Mouse (Mus musculus) forebrain, postnatal 0 days (tissue): Measurements from ENCODE around the gene Foxn3. TPM values are rescaled to one million over a fixed set of nuclear protein-coding genes. Genes with fewer than 3 reads are reported as not detected.

Source experiments
- ATAC-seq: fragments of 200-750 bp; cut with Nextera tagmentation; 2 replicates; pipeline ENCODE4 v1.8.0; 2017; ENCODE audit warnings: mild to moderate bottlenecking, moderate library complexity
- DNase-seq: peaks from one replicate; pipeline ENCODE4 v3.0.0-alpha.2; 2015
- H3K27ac ChIP-seq: fragments of 300-500 bp; sonication (generic); 2 replicates; pipeline ENCODE4 v1.5.1; 2014; ENCODE audit warnings: low read depth, mild to moderate bottlenecking, antibody characterized with exemption, low read length, moderate library complexity, mixed read lengths
- H3K27me3 ChIP-seq: fragments of 300-500 bp; sonication (generic); 2 replicates; pipeline ENCODE4 v1.6.1; 2014; ENCODE audit warnings: mild to moderate bottlenecking, low read length, mixed read lengths; ENCODE audit not compliant: insufficient read depth
- H3K36me3 ChIP-seq: fragments of 300-500 bp; sonication (generic); 2 replicates; pipeline ENCODE4 v1.6.1; 2014; ENCODE audit warnings: mild to moderate bottlenecking, moderate library complexity; ENCODE audit not compliant: insufficient read depth
- H3K4me1 ChIP-seq: fragments of 300-500 bp; sonication (generic); 2 replicates; pipeline ENCODE4 v1.6.1; 2014; ENCODE audit warnings: antibody characterized with exemption; ENCODE audit not compliant: insufficient read depth
- H3K4me2 ChIP-seq: fragments of 300-500 bp; sonication (generic); 2 replicates; pipeline ENCODE4 v1.6.1; 2014; ENCODE audit warnings: low read depth, mild to moderate bottlenecking, moderate library complexity
- H3K4me3 ChIP-seq: fragments of 300-500 bp; sonication (generic); 2 replicates; pipeline ENCODE4 v1.5.1; 2014; ENCODE audit warnings: low read depth, low read length, mixed read lengths
- H3K9ac ChIP-seq: fragments of 300-500 bp; sonication (generic); 2 replicates; pipeline ENCODE4 v1.6.1; 2014; ENCODE audit warnings: mild to moderate bottlenecking
- H3K9me3 ChIP-seq: fragments of 300-500 bp; sonication (generic); 2 replicates; pipeline ENCODE4 v1.6.1; 2016; ENCODE audit warnings: low read length
- CTCF ChIP-seq: sonication (generic); IDR thresholded peaks from 2 replicates; pipeline ENCODE4 v1.5.1; 2016; ENCODE audit warnings: antibody characterized with exemption, control low read depth, low read depth
- WGBS: fragments of 180-500 bp; shearing (Covaris S2); extraction: QIAGEN DNeasy Blood & Tissue Kit; methylation state at CpG from one replicate; pipeline ENCODE4 v1.1.7; 2014; 5-methylcytosine and 5-hydroxymethylcytosine counted together
- polyA plus RNA-seq: library from polyadenylated mRNA; unstranded; fragments of >200 nt; fragmentation: Nextera tagmentation; extraction: Ambion mirVana; gene quantifications from 2 replicates; pipeline ENCODE4 v1.2.1, GENCODE M21; 2015
- total RNA-seq: library from RNA; depleted of rRNA; stranded (reverse); fragments of >200 nt; gene quantifications from 2 replicates; pipeline ENCODE4 v1.2.3, GENCODE M21; 2014; rRNA removed

Gene Foxn3
- total RNA-seq (32.8 and 34.2 TPM in 2 replicates), polyA plus RNA-seq (44.1 and 61.3 TPM in 2 replicates)

DNA sequence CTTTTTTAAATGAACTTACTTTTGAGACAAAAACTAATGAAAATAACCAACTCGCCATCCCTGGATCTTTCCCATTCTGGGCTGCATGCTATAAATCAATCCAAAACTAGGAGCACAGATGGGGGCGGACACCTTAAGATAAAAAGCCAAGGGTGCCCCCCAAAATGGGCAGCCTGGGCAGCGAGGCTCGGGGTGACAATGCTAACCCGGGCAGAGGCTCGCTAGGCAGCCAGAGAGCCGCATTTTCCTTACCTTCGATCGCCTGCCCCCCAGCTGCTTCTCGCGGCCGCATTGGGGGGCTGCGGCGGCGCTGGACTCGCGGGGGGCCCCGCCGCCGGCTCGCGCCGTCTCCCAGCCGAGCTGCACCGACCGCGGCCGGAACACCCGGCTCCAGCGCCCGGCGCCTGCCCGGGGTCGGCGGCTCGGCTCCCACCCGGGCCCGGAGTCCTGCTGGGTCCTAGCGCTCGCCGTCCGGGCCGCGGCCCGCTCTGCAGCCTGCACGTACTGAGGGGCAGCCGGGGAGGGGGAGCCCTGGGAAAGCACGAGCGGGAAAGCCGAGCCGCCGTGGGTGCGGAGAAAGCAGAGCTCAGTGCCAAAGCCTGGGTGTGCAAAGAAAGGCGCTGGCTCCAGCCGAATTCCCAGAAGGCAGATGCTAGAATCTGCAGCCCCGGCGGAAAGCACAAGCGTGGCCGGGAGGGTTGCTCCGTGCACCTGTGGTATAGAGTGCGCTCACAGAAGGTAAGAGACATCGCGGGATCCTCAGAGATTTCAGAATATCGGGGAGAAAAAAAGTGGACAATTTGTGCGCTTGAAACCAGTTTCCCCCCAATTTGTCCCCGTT lies at the start of gene Foxn3:
Gene Foxn3, minus strand, starts transcription at position 364 of the 841 bp plus-strand sequence.
- Histone ChIP-seq H3K36me3 (no peaks in the 10 kb centered on the region), H3K4me3 (peak within 1 kb of the TSS; percentile 89), H3K4me1 (0 out of 2 replicates have a peak, but pooled peaks cover 13% of the 10 kb centered on the region), H3K27ac (peak within 1 kb of the TSS; percentile 80), H3K9ac (peak within 1 kb of the TSS; percentile 82), H3K27me3 (no peaks in the 10 kb centered on the region), H3K9me3 (no peaks in the 10 kb centered on the region), H3K4me2 (peak within 1 kb of the TSS; percentile 74)
- ATAC-seq = peak; percentile 91
- TF ChIP-seq CTCF = no peak
- peak; percentile 81 for DNase-seq
- WGBS = 1% methylated on average over 54 of the region's 66 CpGs

DNA sequence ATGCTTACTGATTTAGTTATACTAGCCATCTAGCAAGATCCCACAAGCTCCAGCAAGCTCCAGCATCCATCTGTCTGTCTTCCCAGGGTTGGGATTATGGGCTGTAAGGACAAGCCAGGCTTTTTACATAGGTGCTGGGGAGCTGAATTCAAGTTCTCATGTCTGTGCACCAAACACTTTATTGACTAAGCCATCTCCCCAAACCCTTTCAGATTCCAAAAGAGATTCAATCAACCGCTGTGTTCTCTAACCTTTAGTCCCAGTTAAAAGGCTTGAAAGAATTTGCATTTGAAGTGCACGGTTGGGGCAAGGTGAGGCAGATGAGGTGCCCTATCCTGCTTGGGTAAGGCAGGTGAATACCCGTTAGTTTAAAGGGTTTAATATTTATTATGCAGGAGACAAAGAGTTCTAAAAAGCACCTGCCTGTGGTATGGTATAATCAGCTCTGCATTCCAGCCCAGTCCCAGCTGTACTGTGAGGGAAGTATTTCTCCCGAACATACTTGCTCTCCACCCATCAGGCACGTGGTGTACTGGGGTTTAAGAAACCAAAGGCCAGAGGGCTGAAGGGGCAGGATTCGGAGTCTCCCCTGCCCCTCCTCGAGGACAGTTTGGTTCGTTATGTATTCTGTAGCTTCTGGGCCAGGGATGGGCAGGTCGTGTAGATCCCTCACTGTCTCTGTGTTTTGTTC lies 48.9 kb upstream of the Foxn3 start:
- no peak for DNase-seq
- H3K9ac ChIP-seq = no peak overlapping the region
- no peaks in the 10 kb centered on the region for H3K9me3 ChIP-seq
- H3K4me2 ChIP-seq = no peak overlapping the region
- H3K36me3 ChIP-seq = no peaks in the 10 kb centered on the region
- no peaks in the 10 kb centered on the region for H3K27me3 ChIP-seq
- ATAC-seq = no peak
- H3K4me1 ChIP-seq = no peaks in the 10 kb centered on the region
- H3K4me3 ChIP-seq = no peak overlapping the region
- WGBS = 40% methylated on average over 9 of the region's 9 CpGs
- no peak for TF ChIP-seq CTCF
- H3K27ac ChIP-seq = no peak overlapping the region

DNA sequence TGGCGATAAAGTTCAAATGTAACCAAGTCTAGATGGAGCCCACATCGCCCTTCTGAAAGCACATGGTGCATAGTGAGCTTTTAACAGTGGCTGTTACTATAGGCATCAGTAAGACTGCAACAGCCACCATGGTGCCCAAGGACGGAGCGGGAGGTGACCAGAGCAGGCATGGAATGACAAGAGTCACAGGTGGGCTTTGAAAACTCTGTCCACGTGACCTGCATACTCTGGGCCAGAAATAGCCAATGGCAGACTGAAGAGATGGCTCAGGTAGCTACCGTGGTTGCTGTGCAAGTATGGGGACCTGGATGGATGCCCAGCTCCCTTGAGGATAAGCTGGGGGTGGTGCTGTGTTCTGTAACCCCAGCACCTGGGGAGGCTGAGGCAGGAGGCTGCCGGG lies 47.5 kb upstream of the Foxn3 start:
- Histone ChIP-seq H3K9ac (no peak overlapping the region), H3K27ac (no peak overlapping the region), H3K4me1 (no peaks in the 10 kb centered on the region), H3K9me3 (no peaks in the 10 kb centered on the region), H3K36me3 (no peaks in the 10 kb centered on the region), H3K4me3 (no peak overlapping the region), H3K27me3 (no peaks in the 10 kb centered on the region), H3K4me2 (no peak overlapping the region)
- WGBS = 92% methylated on average over 7 of the region's 7 CpGs
- TF ChIP-seq CTCF = no peak
- DNase-seq (no peak), ATAC-seq (no peak)

DNA sequence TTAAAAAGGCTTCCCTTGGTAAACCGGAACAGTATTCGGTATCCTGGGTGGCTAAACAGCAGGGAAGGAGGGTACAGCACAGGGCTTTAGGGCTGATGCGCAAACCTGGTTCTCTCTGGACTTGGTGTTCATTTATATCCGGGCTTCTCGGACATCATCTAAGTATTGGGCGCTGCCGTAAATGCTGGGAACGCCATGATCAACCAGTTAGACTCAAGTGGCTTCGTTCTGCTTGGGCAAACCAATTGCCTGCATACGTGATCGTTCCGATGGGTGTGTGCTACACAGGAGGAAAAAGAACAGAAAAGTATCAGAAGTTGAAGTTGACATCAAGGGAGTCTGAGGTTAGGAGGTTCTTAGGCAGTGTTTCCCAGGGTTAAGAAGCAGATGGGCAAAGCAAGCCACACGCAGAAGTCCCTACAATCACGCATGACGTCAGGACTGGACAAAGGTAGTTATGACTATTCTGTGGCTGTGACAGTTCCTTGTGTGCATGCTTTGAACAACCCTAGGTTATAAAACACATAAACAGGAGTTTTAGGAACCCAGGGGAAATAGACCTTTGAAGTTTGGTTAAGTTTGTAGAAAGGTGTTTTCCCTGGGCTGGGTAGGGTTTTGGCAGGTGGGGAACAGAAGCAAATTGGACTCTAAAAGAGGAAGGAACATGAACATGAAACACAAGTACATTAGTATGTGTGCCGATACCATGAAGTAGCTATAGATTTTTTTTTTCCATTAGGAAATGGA lies 46.9 kb upstream of the Foxn3 start:
- no peak for TF ChIP-seq CTCF
- H3K4me2 ChIP-seq = no peak overlapping the region
- ATAC-seq = no peak
- no peak overlapping the region for H3K9ac ChIP-seq
- H3K27ac ChIP-seq = no peak overlapping the region
- DNase-seq = no peak
- no peaks in the 10 kb centered on the region for H3K9me3 ChIP-seq
- H3K36me3 ChIP-seq = no peaks in the 10 kb centered on the region
- no peaks in the 10 kb centered on the region for H3K4me1 ChIP-seq
- H3K27me3 ChIP-seq = no peaks in the 10 kb centered on the region
- 94% methylated on average over 16 of the region's 16 CpGs for WGBS
- no peak overlapping the region for H3K4me3 ChIP-seq

DNA sequence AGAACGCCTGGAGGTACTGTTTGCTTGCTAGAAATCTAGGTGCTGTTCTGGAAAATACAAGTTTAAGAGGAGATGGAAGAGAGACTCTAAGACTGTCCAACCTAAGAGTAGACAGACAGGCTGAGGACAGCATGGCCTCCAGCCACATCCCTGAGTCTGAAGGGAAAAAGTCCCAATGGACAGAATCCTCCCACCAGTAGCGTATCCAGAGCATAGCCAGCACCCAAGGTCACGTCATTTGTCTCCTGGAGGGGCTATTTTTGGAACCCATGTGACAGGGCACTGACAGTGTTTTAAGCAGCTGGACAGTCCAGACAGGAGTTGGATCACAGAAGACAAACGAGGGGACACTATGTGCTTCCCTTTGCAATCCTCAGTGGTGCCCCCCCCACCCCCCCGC lies 46.3 kb upstream of the Foxn3 start:
- 87% methylated on average over 5 of the region's 5 CpGs for whole genome bisulfite sequencing
- Histone ChIP-seq H3K4me1 (no peaks in the 10 kb centered on the region), H3K27ac (no peak overlapping the region), H3K27me3 (no peaks in the 10 kb centered on the region), H3K9me3 (no peaks in the 10 kb centered on the region), H3K4me2 (no peak overlapping the region), H3K36me3 (no peaks in the 10 kb centered on the region), H3K4me3 (no peak overlapping the region), H3K9ac (no peak overlapping the region)
- DNase-seq = no peak
- TF ChIP-seq CTCF = no peak
- no peak for ATAC-seq

DNA sequence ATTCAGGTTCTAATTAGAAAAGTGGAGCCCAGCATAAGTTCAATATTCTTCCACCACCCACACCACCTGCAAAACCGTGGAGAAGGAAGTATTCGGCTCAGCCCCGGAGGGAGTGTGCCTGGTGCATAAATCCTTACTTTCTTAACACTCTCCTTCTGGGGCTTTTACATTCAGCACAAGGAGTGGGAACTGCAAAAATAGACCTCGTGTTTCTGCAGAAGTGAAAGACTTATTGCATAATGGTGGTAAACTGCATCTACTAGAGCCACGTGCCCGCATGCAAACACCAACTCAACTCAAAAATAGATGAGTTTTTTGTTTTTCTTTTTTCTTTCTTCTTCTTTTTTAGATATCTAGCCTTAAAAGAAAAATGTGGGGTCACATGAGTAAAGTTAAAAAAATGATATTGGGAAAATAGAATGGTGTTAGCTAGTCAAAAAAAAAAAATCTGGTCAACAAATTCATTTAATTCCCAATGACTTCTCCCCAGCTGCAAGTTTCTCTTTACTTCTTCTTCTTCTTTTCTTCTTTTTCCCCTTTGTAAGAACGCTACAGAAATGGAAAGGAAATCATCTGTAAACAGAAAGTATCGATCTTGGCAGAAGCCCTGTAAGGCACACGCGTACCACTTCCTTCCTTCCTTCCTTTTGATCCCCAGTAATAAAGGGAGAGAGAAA lies 45.0 kb upstream of the Foxn3 start:
- Histone ChIP-seq H3K9me3 (no peaks in the 10 kb centered on the region), H3K4me3 (no peak overlapping the region), H3K9ac (no peak overlapping the region), H3K36me3 (no peaks in the 10 kb centered on the region), H3K4me2 (no peak overlapping the region), H3K27ac (no peak overlapping the region), H3K4me1 (0 out of 2 replicates have a peak, but pooled peaks cover 3% of the 10 kb centered on the region), H3K27me3 (no peaks in the 10 kb centered on the region)
- ATAC-seq = no peak
- no peak for TF ChIP-seq CTCF
- WGBS = 81% methylated on average over 10 of the region's 10 CpGs
- DNase-seq = no peak
